Mouse (Mus musculus): Measurements from ENCODE around the gene Smco3. TPM values are rescaled to one million over a fixed set of nuclear protein-coding genes. Genes with fewer than 3 reads are reported as not detected.

Gene Smco3
- polyA plus RNA-seq, 1 experiment: not detected

DNA sequence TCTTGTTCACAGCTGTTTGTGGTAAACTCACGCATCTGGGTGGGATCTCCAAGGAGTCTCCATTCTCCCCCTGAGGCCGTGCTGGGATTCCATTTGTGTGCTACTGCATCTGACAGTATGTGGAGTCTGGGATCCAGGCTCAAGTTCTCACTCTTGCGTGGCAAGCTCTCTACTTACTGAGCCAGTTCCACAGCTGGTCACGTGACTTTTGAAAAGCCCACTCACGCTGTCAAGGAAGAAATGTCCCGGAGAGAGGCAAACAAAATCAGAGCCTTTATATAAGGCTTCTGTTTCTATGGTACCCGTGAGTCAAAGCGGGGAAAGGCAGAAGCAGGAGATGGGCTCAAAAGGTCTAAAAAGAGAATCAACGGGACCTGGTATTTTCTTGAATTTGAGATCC lies 52.5 kb downstream of the Smco3 start:
- TF ChIP-seq POLR2A (IDR thresholded peaks at IDR 0.05; ENCODE audit: insufficient read depth, low read length): no peak
- no peak for TF ChIP-seq CTCF (IDR thresholded peaks at IDR 0.05; ENCODE audit: low read depth, low read length)
- no peak for TF ChIP-seq EP300 (IDR thresholded peaks at IDR 0.05; ENCODE audit: insufficient read depth, low read depth, low read length)
- no peaks in the 10 kb centered on the region for H3K4me1 ChIP-seq (ENCODE audit: control insufficient read depth, insufficient read depth, low read length)
- H3K27ac ChIP-seq (ENCODE audit: insufficient read depth, low read length): no peak overlapping the region
- no peak overlapping the region for H3K9ac ChIP-seq (ENCODE audit: low read depth, poor library complexity, severe bottlenecking)
- no peaks in the 10 kb centered on the region for H3K27me3 ChIP-seq (ENCODE audit: control insufficient read depth, insufficient read depth, low read length, poor library complexity, severe bottlenecking)
- H3K4me3 ChIP-seq (ENCODE audit: low read depth, low read length): no peak overlapping the region
- H3K36me3 ChIP-seq (ENCODE audit: control insufficient read depth, insufficient read depth, low read length, poor library complexity, severe bottlenecking): no peaks in the 10 kb centered on the region
- no peaks in the 10 kb centered on the region for H3K9me3 ChIP-seq (replicated peaks; ENCODE audit: control insufficient read depth, insufficient read depth, low read length, poor library complexity, severe bottlenecking)

DNA sequence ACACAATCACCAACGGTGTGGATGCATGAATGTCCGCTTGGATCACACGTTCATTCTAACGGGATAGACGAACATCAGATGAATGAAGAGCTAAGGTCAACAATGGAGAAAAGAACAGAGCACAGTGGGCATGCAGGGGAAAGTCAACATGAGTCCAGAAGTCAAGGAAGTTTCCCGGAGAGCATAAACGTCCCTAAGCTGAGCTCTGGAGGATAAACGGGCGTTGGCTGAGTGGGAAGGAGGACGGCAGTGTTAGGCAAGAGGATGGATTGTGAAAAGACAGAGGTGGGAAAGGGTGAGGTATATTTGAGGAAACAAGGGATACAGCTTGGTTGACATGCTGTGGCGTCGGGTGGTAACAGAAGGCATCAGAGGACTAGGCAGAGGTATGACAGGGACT lies 53.1 kb downstream of the Smco3 start:
- Histone ChIP-seq H3K27me3 (ENCODE audit: control insufficient read depth, insufficient read depth, low read length, poor library complexity, severe bottlenecking) (no peaks in the 10 kb centered on the region), H3K27ac (ENCODE audit: insufficient read depth, low read length) (no peak overlapping the region), H3K4me3 (ENCODE audit: low read depth, low read length) (no peak overlapping the region), H3K9ac (ENCODE audit: low read depth, poor library complexity, severe bottlenecking) (no peak overlapping the region), H3K4me1 (ENCODE audit: control insufficient read depth, insufficient read depth, low read length) (no peaks in the 10 kb centered on the region), H3K9me3 (replicated peaks; ENCODE audit: control insufficient read depth, insufficient read depth, low read length, poor library complexity, severe bottlenecking) (no peaks in the 10 kb centered on the region), H3K36me3 (ENCODE audit: control insufficient read depth, insufficient read depth, low read length, poor library complexity, severe bottlenecking) (no peaks in the 10 kb centered on the region)
- TF ChIP-seq EP300 (IDR thresholded peaks at IDR 0.05; ENCODE audit: insufficient read depth, low read depth, low read length) (no peak), CTCF (IDR thresholded peaks at IDR 0.05; ENCODE audit: low read depth, low read length) (no peak), POLR2A (IDR thresholded peaks at IDR 0.05; ENCODE audit: insufficient read depth, low read length) (no peak)

DNA sequence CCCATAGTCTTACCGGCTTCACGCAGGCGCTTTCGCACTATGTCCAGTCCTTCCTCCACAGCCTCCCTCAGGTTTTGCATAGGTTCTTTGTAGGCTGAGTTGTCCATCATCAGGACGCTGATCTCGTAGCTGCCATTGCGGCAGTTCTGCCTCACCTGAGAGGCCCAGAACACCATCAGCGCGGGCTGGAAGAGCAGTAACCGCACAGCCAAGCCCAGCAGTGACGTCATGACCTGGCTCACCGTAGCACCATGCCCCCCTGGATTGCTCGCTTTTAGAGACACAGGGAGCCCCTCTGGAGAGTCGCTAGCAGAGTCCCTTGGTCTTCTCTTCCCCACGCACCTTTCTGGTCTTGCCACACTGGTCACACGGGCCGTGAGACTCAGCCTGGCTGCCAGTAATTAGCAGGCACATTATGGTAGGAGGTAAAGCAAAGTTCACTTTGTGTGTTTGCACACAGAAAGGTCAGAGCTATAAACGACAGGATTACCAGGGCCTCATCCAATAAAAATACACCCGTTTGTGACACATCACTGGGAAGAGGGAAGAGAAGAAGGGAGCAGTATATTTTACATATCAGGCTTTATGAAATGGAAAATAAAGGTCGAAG lies 53.8 kb downstream of the Smco3 start, which contains the start of gene Gucy2c:
Gene Gucy2c (minus strand): TSS at position 389 of the 610 bp plus-strand sequence.
- TF ChIP-seq EP300 (IDR thresholded peaks at IDR 0.05; ENCODE audit: insufficient read depth, low read depth, low read length) (no peak), POLR2A (IDR thresholded peaks at IDR 0.05; ENCODE audit: insufficient read depth, low read length) (no peak), CTCF (IDR thresholded peaks at IDR 0.05; ENCODE audit: low read depth, low read length) (no peak)
- Histone ChIP-seq H3K9ac (ENCODE audit: low read depth, poor library complexity, severe bottlenecking) (no peak within 1 kb of the TSS), H3K4me3 (ENCODE audit: low read depth, low read length) (no peak within 1 kb of the TSS), H3K4me1 (ENCODE audit: control insufficient read depth, insufficient read depth, low read length) (no peaks in the 10 kb centered on the region), H3K9me3 (replicated peaks; ENCODE audit: control insufficient read depth, insufficient read depth, low read length, poor library complexity, severe bottlenecking) (no peaks in the 10 kb centered on the region), H3K27me3 (ENCODE audit: control insufficient read depth, insufficient read depth, low read length, poor library complexity, severe bottlenecking) (no peaks in the 10 kb centered on the region), H3K36me3 (ENCODE audit: control insufficient read depth, insufficient read depth, low read length, poor library complexity, severe bottlenecking) (no peaks in the 10 kb centered on the region), H3K27ac (ENCODE audit: insufficient read depth, low read length) (no peak within 1 kb of the TSS)

Other genes starting within 250 kb of the Smco3 start
- gene Plbd1, start 173.5 kb downstream of the Smco3 start, polyA plus RNA-seq (2011; ENCODE audit: insufficient read depth, insufficient read length, low read depth, missing spikeins): 1.2 and 1.9 TPM in 2 replicates
- gene Gucy2c, start 53.7 kb downstream of the Smco3 start, polyA plus RNA-seq (2011; ENCODE audit: insufficient read depth, insufficient read length, low read depth, missing spikeins): not detected in 2 replicates
- gene Hist4h4, start 31.0 kb downstream of the Smco3 start, polyA plus RNA-seq (2011; ENCODE audit: insufficient read depth, insufficient read length, low read depth, missing spikeins): 0.46 and 0.63 TPM in 2 replicates
- gene H2afj, start 27.2 kb downstream of the Smco3 start, polyA plus RNA-seq (2011; ENCODE audit: insufficient read depth, insufficient read length, low read depth, missing spikeins): 34.3 and 45.0 TPM in 2 replicates
- 0.25 and 0.49 TPM in 2 replicates for gene BC049715, start 7.8 kb downstream of the Smco3 start, polyA plus RNA-seq (2011; ENCODE audit: insufficient read depth, insufficient read length, low read depth, missing spikeins)
- gene Wbp11, start 7.2 kb downstream of the Smco3 start, polyA plus RNA-seq (2011; ENCODE audit: insufficient read depth, insufficient read length, low read depth, missing spikeins): 151 and 164 TPM in 2 replicates
- not detected in 2 replicates for gene Art4, start 22.3 kb upstream of the Smco3 start, polyA plus RNA-seq (2011; ENCODE audit: insufficient read depth, insufficient read length, low read depth, missing spikeins)
- gene Mgp, start 40.4 kb upstream of the Smco3 start, polyA plus RNA-seq (2011; ENCODE audit: insufficient read depth, insufficient read length, low read depth, missing spikeins): 9.7 and 14.5 TPM in 2 replicates
- not detected in 2 replicates for gene Erp27, start 86.7 kb upstream of the Smco3 start, polyA plus RNA-seq (2011; ENCODE audit: insufficient read depth, insufficient read length, low read depth, missing spikeins)
- gene Pde6h, start 88.4 kb upstream of the Smco3 start, polyA plus RNA-seq (2011; ENCODE audit: insufficient read depth, insufficient read length, low read depth, missing spikeins): not detected in 2 replicates
- gene Arhgdib, start 106.4 kb upstream of the Smco3 start, polyA plus RNA-seq (2011; ENCODE audit: insufficient read depth, insufficient read length, low read depth, missing spikeins): 3.0 and 5.1 TPM in 2 replicates